Mouse (Mus musculus) forebrain, embryonic 12.5 days (tissue): Measurements from ENCODE around the gene Marco. TPM values are rescaled to one million over a fixed set of nuclear protein-coding genes. Genes with fewer than 3 reads are reported as not detected.
A peak's percentile ranks its signal among the peaks of the same experiment; 100 is the strongest.

Experiments used
- ATAC-seq: fragments of 200-750 bp; cut with Nextera tagmentation; 2 replicates; pipeline ENCODE4 v1.8.0; 2017; ENCODE audit warnings: moderate TSS enrichment; ENCODE audit not compliant: low FRiP score
- H3K27ac ChIP-seq: fragments of 300-500 bp; sonication (generic); 2 replicates; pipeline ENCODE4 v1.5.1; 2016; ENCODE audit warnings: mild to moderate bottlenecking
- H3K27me3 ChIP-seq: fragments of 300-500 bp; sonication (generic); 2 replicates; pipeline ENCODE4 v1.6.1; 2016; ENCODE audit warnings: mild to moderate bottlenecking
- H3K36me3 ChIP-seq: fragments of 300-500 bp; sonication (generic); replicated peaks from 2 replicates; pipeline ENCODE4 v1.6.1; 2016; ENCODE audit warnings: mild to moderate bottlenecking
- H3K4me1 ChIP-seq: fragments of 300-500 bp; sonication (generic); 2 replicates; pipeline ENCODE4 v1.6.1; 2016
- H3K4me2 ChIP-seq: fragments of 300-500 bp; sonication (generic); 2 replicates; pipeline ENCODE4 v1.6.1; 2016; ENCODE audit warnings: mild to moderate bottlenecking, moderate library complexity
- H3K4me3 ChIP-seq: fragments of 300-500 bp; sonication (generic); replicated peaks from 2 replicates; pipeline ENCODE4 v1.5.1; 2016; ENCODE audit warnings: mild to moderate bottlenecking
- H3K9ac ChIP-seq: fragments of 300-500 bp; sonication (generic); 2 replicates; pipeline ENCODE4 v1.6.1; 2016; ENCODE audit warnings: mild to moderate bottlenecking
- H3K9me3 ChIP-seq: fragments of 300-500 bp; sonication (generic); 2 replicates; pipeline ENCODE4 v1.6.1; 2016
- WGBS: fragments of 180-500 bp; shearing (Covaris S2); methylation state at CpG from one replicate; pipeline ENCODE4 v1.1.7; 2016; 5-methylcytosine and 5-hydroxymethylcytosine counted together
- polyA plus RNA-seq: library from polyadenylated mRNA; unstranded; fragments of >200 nt; fragmentation: Nextera tagmentation; extraction: Ambion mirVana; gene quantifications from 2 replicates; pipeline ENCODE4 v1.2.1, GENCODE M21; 2016

Marco gene
- polyA plus RNA-seq, 1 experiment from 2014 or later = 0.13 TPM

DNA sequence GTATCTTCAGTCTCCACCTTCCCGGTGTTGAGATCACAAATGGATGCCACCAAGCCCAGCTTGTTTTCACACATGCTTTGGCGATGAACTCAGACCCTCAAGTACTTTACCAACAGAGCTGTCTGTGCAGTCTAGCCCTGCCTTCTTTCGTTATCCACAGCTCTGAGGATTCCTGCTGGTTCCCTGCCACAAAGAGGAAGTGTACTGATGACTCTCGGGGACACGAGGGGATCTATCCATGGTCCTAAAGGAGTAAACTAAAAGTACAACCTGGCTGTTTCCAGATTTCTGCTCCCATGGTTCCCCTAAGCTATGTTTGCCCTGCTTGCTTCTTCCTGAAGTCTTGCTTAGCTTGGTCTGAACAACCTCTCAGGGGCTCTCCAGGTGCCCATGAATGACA lies 23.9 kb downstream of the Marco start:
- H3K27me3 ChIP-seq = no peaks in the 10 kb centered on the region

DNA sequence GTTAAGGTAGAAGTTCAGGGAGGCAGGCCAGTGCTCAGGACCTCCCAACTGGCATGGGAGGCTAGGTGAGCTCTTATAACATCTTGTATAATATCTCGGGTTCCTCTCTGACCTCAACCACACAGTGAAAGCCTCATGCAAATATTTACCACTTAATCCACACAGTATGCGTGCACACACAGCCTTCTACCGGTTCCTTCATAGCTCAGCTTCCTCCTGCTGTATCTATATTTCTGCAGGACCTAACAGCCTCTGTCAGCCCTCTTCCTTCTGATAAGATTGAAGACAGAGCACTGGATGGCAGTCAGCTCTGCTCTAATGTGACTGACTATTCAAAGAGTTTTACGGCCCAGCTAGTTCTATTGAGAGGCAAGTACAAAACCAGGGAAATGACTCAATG lies 30.0 kb downstream of the Marco start:
- H3K4me2 ChIP-seq = no peak overlapping the region
- H3K27me3 ChIP-seq = peaks cover 5% of the 10 kb centered on the region; the same call in 1 of the 2 replicates
- H3K9me3 ChIP-seq = no peaks in the 10 kb centered on the region
- no peaks in the 10 kb centered on the region for H3K36me3 ChIP-seq
- H3K4me3 ChIP-seq = no peak overlapping the region
- H3K9ac ChIP-seq = no peak overlapping the region
- no peak for ATAC-seq
- no peak overlapping the region for H3K27ac ChIP-seq
- WGBS = 80% methylated on average over 4 of the region's 4 CpGs
- no peaks in the 10 kb centered on the region for H3K4me1 ChIP-seq

More for the DNA sequence above, 23.9 kb downstream of the Marco start:
- no peak overlapping the region for H3K27ac ChIP-seq
- H3K36me3 ChIP-seq = no peaks in the 10 kb centered on the region
- H3K4me2 ChIP-seq = no peak overlapping the region
- H3K9ac ChIP-seq = no peak overlapping the region
- no peak for ATAC-seq
- no peaks in the 10 kb centered on the region for H3K4me1 ChIP-seq
- WGBS = 31% methylated on average over 5 of the region's 5 CpGs
- H3K4me3 ChIP-seq = no peak overlapping the region
- H3K9me3 ChIP-seq = no peaks in the 10 kb centered on the region

GRCm38 (mm10) chr1:120468891-120469290 lies 35.9 kb downstream of the Marco start:
- WGBS = 19% methylated on average over 15 of the region's 15 CpGs
- ATAC-seq = peak; percentile 60; the same call in 1 of the 2 replicates
- H3K4me3 ChIP-seq = no peak overlapping the region
- peaks cover 5% of the 10 kb centered on the region; the same call in 1 of the 2 replicates for H3K27me3 ChIP-seq
- no peaks in the 10 kb centered on the region for H3K36me3 ChIP-seq
- no peak overlapping the region for H3K27ac ChIP-seq
- H3K9me3 ChIP-seq = no peaks in the 10 kb centered on the region
- H3K4me1 ChIP-seq = no peaks in the 10 kb centered on the region
- H3K4me2 ChIP-seq = no peak overlapping the region
- no peak overlapping the region for H3K9ac ChIP-seq

DNA sequence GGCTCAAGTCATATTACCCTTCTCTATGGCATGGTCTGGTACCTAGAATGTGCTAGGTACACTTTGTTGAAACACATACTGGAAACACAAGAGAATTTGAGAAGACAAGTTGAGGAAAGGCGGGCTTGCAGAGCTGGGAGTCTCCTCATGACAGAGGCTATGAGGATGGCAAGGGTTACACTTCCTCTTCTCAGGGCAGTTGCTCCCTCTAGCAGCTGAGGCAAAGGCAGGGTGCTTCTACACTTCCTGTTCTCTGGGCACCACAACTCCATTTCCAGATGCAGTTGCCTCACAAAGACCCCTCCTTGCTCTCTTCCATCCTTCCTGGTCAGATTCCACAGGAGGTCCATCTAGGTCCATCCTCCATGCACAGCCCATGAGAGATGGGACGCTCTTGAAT lies 37.5 kb downstream of the Marco start:
- no peaks in the 10 kb centered on the region for H3K4me1 ChIP-seq
- H3K27me3 ChIP-seq = peaks cover 5% of the 10 kb centered on the region; the same call in 1 of the 2 replicates
- H3K27ac ChIP-seq = no peak overlapping the region
- WGBS = 98% methylated on average over 2 of the region's 2 CpGs
- no peak overlapping the region for H3K4me3 ChIP-seq
- no peaks in the 10 kb centered on the region for H3K36me3 ChIP-seq
- no peak overlapping the region for H3K4me2 ChIP-seq
- no peak overlapping the region for H3K9ac ChIP-seq
- H3K9me3 ChIP-seq = no peaks in the 10 kb centered on the region
- no peak for ATAC-seq

DNA sequence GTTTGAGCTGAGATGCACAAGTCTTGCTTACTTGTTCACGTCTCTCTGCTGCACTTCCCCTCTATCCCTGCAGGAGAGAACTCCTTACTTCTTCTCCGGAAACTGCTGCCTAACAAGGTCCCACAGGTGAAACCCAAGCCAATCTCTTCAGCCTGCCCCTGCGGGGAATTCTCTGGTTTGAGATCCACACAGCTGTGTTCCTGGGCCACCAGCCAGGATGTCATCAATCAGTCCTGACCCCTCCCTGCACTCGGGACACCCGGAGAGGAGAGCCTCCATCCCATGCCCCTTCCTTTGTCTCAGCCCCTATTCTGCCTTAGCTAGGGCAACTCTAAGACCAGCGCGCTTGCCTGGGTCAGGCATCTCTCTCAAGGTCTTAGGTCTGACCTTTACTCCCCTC lies 38.1 kb downstream of the Marco start:
- H3K9ac ChIP-seq = no peak overlapping the region
- no peaks in the 10 kb centered on the region for H3K4me1 ChIP-seq
- H3K4me2 ChIP-seq = no peak overlapping the region
- 38% methylated on average over 7 of the region's 7 CpGs for WGBS
- H3K36me3 ChIP-seq = no peaks in the 10 kb centered on the region
- H3K9me3 ChIP-seq = no peaks in the 10 kb centered on the region
- H3K27me3 ChIP-seq = peaks cover 5% of the 10 kb centered on the region; the same call in 1 of the 2 replicates
- H3K27ac ChIP-seq = no peak overlapping the region
- no peak for ATAC-seq
- no peak overlapping the region for H3K4me3 ChIP-seq

GRCm38 (mm10) chr1:120459032-120459431 lies 45.8 kb downstream of the Marco start:
- Histone ChIP-seq H3K4me1 (peaks cover 5% of the 10 kb centered on the region; the same call in 1 of the 2 replicates), H3K36me3 (no peaks in the 10 kb centered on the region), H3K4me2 (no peak overlapping the region), H3K4me3 (no peak overlapping the region), H3K9ac (no peak overlapping the region), H3K9me3 (no peaks in the 10 kb centered on the region), H3K27me3 (no peaks in the 10 kb centered on the region), H3K27ac (no peak overlapping the region)
- WGBS = 60% methylated on average over 6 of the region's 6 CpGs
- ATAC-seq = no peak

DNA sequence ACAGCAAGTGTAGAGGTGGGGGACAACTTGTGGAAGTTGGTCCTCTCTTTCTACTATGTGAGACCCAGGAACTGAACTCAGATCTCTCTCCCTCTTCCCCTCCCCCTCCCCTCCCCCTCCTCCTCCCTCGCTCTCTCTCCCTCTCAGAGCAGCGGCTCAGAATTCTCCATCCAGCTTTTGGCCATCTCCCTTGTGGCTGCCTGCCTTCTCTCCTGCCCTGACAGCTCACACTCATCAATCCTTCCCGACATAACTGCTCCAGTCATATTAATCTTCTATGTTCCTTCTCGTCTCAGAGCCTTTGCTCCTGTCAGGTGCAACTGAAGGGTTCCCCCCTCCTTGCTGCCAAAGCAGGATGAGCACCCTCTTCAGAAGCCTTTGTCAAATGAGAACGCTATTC lies 46.3 kb downstream of the Marco start:
- no peak for ATAC-seq
- no peak overlapping the region for H3K27ac ChIP-seq
- WGBS = 40% methylated on average over 4 of the region's 5 CpGs

DNA sequence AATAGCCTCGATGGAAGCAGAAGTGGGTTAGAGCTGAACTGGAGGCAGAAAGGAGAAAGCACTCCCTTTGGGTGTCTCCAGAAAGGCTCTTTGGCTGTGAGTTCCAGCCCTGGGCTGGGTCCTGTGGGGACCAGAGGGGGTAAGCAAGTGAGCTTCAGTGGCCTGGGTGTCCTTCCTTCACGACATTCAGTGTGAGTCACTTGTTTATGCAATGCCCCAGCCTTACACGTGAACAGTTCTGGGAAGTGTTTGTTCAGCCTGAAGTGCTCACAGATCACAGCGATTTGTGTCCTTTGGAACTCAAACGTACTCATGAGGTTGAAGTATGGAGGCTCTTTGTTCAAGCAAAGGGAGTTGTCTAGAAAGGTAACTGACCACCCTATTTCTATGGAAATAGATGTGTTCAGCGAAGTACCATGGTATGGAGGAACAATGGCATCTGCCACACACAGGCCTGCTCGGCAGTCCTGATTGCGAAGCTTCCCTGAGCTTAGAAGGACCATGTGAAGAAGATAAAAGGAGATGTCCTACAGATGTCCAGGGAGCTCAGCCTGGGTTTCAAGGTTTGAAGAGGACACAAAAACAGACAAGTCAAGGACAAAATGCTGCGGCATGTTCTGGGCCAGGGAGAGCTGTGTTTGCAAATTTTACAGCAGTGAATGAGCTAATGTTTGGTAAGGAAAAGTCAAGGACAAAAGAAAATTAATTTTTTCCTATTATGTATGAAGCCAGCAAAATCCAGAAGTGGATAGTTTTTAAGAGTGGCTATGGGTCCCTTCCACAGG lies 53.1 kb downstream of the Marco start:
- Histone ChIP-seq H3K27me3 (no peaks in the 10 kb centered on the region), H3K4me1 (no peaks in the 10 kb centered on the region), H3K9me3 (no peaks in the 10 kb centered on the region), H3K4me3 (no peak overlapping the region), H3K36me3 (no peaks in the 10 kb centered on the region), H3K27ac (no peak overlapping the region), H3K4me2 (no peak overlapping the region), H3K9ac (no peak overlapping the region)
- ATAC-seq = no peak
- WGBS = 87% methylated on average over 9 of the region's 9 CpGs

More for the DNA sequence above, 46.3 kb downstream of the Marco start:
- no peaks in the 10 kb centered on the region for H3K9me3 ChIP-seq
- H3K4me2 ChIP-seq = no peak overlapping the region
- no peaks in the 10 kb centered on the region for H3K27me3 ChIP-seq
- no peak overlapping the region for H3K4me3 ChIP-seq
- H3K36me3 ChIP-seq = no peaks in the 10 kb centered on the region
- peaks cover 5% of the 10 kb centered on the region; the same call in 1 of the 2 replicates for H3K4me1 ChIP-seq
- no peak overlapping the region for H3K9ac ChIP-seq

DNA sequence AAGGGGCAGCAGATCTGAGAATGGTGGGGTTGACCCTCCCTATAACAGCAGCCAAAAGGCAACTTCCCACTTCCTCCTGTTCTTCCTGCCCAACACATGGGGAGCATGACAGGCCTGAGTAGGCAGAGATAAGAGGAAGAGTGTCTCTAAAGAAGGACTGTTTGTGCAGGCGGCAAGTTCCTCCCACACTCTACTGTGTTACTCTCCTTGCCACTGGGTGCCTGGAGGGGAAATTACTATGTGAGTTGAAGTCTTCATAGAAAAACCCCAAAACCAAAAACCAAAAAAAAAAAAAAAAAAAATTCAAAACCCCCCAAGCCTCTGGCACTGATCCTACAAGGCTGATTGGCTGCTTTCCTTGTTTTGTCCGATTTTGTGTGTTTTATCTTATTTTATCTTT lies 55.2 kb downstream of the Marco start:
- Histone ChIP-seq H3K36me3 (no peaks in the 10 kb centered on the region), H3K9me3 (no peaks in the 10 kb centered on the region)
- WGBS = 86% methylated on average over 2 of the region's 2 CpGs

GRCm38 (mm10) chr1:120443228-120443639 lies 61.6 kb downstream of the Marco start:
- Histone ChIP-seq H3K9me3 (no peaks in the 10 kb centered on the region), H3K27me3 (no peaks in the 10 kb centered on the region)
- 83% methylated on average over 3 of the region's 3 CpGs for WGBS

More for the DNA sequence above, 55.2 kb downstream of the Marco start:
- Histone ChIP-seq H3K9ac (no peak overlapping the region), H3K27ac (no peak overlapping the region), H3K4me3 (no peak overlapping the region), H3K27me3 (no peaks in the 10 kb centered on the region), H3K4me1 (no peaks in the 10 kb centered on the region), H3K4me2 (no peak overlapping the region)
- no peak for ATAC-seq

DNA sequence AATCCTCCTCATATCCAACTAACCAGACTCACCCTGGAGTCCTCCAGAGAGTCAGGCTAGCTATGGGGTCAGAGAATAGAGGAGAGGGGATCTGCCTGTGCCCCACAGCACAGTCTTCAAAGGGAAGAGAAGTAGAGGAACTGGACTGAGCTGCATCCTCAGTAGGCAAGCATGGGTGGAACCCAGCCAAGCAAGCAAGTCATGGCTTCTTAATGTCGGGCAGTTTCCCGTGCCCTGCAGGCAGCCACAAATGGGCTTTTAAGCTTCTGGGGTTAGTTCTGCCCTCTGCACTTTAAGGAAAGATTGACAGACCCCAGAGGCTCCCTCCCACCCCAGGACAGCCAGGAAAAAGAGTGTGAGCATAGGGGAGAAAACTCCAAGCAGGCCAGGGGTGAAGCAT lies 63.2 kb downstream of the Marco start:
- Histone ChIP-seq H3K4me1 (no peaks in the 10 kb centered on the region), H3K9me3 (no peaks in the 10 kb centered on the region), H3K4me2 (no peak overlapping the region), H3K9ac (no peak overlapping the region), H3K36me3 (no peaks in the 10 kb centered on the region), H3K27me3 (no peaks in the 10 kb centered on the region), H3K4me3 (no peak overlapping the region), H3K27ac (no peak overlapping the region)
- 18% methylated on average over 2 of the region's 2 CpGs for WGBS
- ATAC-seq = no peak

More at GRCm38 (mm10) chr1:120443228-120443639, 61.6 kb downstream of the Marco start:
- H3K9ac ChIP-seq = no peak overlapping the region
- H3K4me2 ChIP-seq = no peak overlapping the region
- no peak overlapping the region for H3K4me3 ChIP-seq
- H3K36me3 ChIP-seq = no peaks in the 10 kb centered on the region
- H3K27ac ChIP-seq = no peak overlapping the region
- no peaks in the 10 kb centered on the region for H3K4me1 ChIP-seq
- no peak for ATAC-seq

DNA sequence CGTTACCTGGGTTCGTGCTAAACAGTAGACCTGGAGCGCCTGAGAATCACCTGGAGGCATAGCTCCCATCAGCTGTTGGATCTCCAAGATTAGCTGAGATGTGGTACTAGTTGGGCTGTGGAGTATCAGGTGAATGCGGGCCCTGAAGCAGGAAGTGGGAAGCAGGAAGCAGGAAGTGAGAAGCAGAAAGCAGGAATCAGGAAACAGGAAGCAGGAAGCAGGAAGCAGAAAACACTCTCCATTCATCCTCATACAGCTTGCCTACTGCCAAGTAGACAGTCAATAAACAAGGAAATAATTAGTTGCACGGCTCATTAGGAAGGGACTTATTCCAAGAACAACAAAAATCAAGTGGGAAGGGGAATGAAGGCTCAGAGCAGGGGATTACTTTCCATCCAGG lies 69.2 kb downstream of the Marco start:
- Histone ChIP-seq H3K36me3 (no peaks in the 10 kb centered on the region), H3K9ac (no peak overlapping the region), H3K4me3 (no peak overlapping the region), H3K27ac (no peak overlapping the region), H3K9me3 (no peaks in the 10 kb centered on the region), H3K4me1 (no peaks in the 10 kb centered on the region), H3K27me3 (no peaks in the 10 kb centered on the region), H3K4me2 (no peak overlapping the region)
- ATAC-seq = no peak
- 90% methylated on average over 5 of the region's 5 CpGs for WGBS

GRCm38 (mm10) chr1:120430171-120430570 lies 74.7 kb downstream of the Marco start:
- 85% methylated on average over 5 of the region's 5 CpGs for WGBS
- no peaks in the 10 kb centered on the region for H3K27me3 ChIP-seq

More at GRCm38 (mm10) chr1:120430171-120430570, 74.7 kb downstream of the Marco start:
- no peak overlapping the region for H3K4me3 ChIP-seq
- no peaks in the 10 kb centered on the region for H3K9me3 ChIP-seq
- no peak overlapping the region for H3K4me2 ChIP-seq
- no peaks in the 10 kb centered on the region for H3K36me3 ChIP-seq
- no peak overlapping the region for H3K9ac ChIP-seq
- no peaks in the 10 kb centered on the region for H3K4me1 ChIP-seq
- H3K27ac ChIP-seq = no peak overlapping the region
- no peak for ATAC-seq
